Mouse (Mus musculus) lung, postnatal 14 days (tissue): ENCODE measurements at regions not wholly inside any gene's neighbourhood (a gene's known extent, or its start where the extent isn't known, plus 50 kb on each side); places are given as distances from the start of the nearest gene placed in this dataset.

ENCODE experiments used
- DNase-seq: peaks from one replicate; pipeline ENCODE4 v3.0.0; 2021

GRCm38 (mm10) chr8:88417307-88418095 is 55.5 kb upstream of the Brd7 start:
- DNase-seq: no peak

GRCm38 (mm10) chr8:88423264-88423663 is 61.3 kb upstream of the Brd7 start:
- DNase-seq: no peak

DNA sequence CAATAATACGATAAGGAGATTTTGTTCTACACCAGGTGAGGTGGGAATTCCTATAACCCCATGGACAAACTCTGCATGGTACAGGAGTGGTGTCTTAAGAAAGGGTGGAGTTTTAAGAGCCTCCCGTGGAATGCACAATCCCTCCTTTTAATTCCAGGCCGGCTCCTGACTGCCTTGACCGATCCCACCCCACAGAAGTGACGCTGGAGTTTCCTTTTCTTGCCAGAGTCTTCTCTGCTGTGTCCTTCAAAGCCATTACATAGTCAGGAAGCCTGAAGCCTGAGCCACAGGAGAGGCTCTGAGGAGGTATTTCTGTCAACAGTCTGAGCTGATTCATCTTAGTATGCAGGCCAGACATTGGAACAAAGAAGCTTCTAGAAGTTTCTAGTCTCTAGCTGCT is 66.6 kb upstream of the Brd7 start:
- peak; percentile 22 for DNase-seq

DNA sequence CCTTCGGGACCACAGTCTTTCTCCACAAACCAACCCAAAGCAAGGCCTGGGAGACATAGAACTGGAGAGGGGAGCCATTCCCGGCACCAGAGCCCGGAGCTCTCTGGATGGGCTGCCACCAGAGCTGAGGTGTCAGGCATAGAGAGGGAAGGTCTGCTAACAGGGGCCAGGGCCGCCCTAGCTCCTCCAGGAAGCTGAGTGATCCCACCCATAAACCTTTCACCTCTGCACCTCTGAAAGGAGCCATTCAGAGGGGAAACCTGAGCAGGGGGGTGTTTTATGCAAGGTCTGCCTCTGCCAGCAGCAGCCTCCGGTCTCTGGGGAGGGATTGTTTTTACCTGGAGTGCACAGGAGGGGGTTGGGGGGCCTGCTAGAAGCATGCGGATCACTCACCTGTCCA is 69.4 kb upstream of the Brd7 start:
- DNase-seq: no peak

GRCm38 (mm10) chr8:88435686-88436085 is 73.7 kb upstream of the Brd7 start:
- no peak for DNase-seq

- no peak for DNase-seq
These were observed 78.2 kb upstream of the Brd7 start for GRCm38 (mm10) chr8:88440219-88440618.

GRCm38 (mm10) chr8:88443397-88443796 is 77.8 kb upstream of the Nkd1 start:
- no peak for DNase-seq

DNA sequence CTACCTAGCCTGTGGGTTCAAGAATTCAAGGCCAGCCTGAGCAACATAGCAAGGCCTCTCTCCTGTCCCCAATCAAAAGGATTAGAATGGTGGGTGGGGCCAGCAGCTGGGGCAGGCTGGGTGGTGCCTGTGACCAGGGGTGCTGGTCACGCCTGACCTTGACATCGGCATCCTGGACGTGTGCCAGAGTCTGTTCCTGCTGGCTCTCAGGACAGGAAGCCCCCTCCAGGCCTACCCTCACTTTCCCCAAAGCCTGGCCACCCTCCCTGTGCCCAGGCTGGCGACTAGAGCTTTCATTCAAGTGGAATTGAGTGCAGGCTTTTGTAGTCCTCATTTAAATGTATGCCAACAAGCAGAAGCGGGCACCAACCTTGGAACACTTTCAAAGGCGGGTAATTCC is 73.7 kb upstream of the Nkd1 start:
- DNase-seq: peak; percentile 39

DNA sequence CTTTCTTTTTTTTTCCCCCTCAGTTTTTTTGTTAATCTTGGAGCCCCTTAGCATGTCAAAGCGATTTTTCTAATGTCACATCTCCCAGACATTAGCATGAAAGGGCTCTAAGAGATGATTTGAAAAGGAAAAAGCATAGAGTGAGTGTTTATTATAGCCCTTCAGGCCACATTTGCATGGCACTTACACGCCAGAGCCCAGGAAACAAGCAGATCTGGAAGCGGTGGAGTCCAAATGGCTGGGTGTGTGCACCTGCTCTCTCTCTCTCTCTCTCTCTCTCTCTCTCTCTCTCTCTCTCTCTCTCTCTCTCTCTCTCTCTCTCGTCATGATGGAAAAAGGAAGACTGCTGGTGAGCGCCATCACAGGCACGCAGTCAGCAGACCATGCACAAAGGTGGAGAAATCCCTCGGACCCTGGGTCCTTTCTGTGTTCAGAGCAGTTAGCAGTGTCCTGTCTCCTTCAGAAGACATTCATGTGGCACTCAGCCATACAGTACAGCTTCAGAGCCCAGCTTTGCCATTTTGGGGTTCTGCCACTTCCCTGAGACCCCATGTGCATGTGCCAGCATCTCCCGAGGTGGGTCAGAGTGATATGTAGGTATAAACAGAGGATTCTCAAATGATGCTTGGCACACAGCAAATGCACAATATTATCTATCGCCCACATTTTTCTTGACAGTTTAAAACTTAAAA is 73.2 kb upstream of the Nkd1 start:
- DNase-seq: no peak

GRCm38 (mm10) chr8:88449001-88449400 is 72.2 kb upstream of the Nkd1 start:
- DNase-seq: no peak

DNA sequence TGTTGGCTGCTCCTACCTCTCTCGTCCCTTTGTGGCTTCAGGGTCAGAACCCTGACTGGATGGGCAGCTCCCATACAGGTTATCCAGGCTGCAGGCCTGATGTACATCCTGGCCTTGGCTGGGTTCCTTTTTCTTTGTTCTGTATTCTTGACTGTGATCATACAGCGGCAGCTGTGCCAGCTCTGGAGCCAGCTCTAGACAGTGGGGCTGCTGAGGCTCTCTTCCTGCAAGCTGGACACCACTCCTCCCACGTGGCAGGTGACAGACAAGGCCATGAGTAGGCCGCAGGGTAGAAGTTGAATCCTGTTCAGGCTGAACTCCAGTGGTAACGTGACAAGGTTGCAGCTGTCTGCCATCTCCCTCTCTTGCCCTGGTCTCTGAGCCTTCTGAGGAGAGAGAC is 71.6 kb upstream of the Nkd1 start:
- DNase-seq: no peak

- no peak for DNase-seq
These were observed 70.1 kb upstream of the Nkd1 start for GRCm38 (mm10) chr8:88450864-88451657.

GRCm38 (mm10) chr8:88451658-88452500 is 69.3 kb upstream of the Nkd1 start:
- peak; percentile 54 for DNase-seq

DNA sequence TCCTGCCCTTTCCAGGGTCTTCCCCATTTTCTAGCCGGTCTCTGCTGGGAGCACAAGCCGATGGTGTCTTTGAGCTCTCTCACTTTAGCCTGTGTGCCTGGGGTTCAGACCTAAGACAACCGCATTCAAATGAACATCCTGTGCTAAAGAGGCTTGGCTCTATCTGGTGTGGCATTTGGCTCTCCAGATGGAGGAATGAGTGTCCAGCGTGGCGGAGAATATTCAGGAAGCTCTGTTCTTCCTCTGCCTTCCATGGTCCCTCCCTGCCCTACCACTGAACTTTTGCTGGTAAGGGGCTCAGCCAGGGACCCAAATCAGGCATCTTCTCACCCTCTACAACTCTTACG is 68.7 kb upstream of the Nkd1 start:
- DNase-seq: no peak

DNA sequence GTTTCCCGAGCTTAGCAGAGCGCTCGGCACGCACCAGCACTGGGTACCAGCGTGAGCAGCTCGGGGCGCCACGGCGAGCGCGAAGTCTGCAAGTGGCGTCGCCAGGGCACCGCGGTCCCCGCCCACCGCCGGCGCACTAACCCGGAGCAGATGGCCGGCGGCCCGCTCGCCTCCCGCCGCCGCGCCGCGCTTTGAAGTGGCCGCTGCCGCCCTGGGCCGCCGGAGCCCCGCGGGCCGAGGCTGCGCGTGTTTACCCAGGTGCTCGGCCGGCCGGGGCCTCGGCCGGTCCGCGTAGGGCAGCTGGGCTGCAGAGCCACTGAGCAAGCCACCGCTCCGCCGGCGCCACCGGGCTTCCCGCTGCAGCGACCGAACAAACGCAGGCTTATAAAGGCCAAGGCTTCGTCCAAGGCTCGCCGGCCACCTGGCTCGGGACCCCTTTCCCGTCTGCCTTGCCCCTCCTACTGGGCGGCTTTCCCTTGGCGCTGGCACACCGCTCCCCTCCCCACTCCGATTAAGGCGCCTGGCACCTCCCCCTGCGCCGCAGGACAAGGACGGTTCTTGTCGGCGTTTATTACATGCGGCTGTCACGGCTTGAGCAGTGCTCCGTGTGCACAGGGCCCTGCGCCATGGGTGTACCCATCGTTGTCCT is 67.0 kb upstream of the Nkd1 start:
- DNase-seq: peak; percentile 74

- DNase-seq: no peak
These were observed 66.2 kb upstream of the Nkd1 start for GRCm38 (mm10) chr8:88454906-88455305.

DNA sequence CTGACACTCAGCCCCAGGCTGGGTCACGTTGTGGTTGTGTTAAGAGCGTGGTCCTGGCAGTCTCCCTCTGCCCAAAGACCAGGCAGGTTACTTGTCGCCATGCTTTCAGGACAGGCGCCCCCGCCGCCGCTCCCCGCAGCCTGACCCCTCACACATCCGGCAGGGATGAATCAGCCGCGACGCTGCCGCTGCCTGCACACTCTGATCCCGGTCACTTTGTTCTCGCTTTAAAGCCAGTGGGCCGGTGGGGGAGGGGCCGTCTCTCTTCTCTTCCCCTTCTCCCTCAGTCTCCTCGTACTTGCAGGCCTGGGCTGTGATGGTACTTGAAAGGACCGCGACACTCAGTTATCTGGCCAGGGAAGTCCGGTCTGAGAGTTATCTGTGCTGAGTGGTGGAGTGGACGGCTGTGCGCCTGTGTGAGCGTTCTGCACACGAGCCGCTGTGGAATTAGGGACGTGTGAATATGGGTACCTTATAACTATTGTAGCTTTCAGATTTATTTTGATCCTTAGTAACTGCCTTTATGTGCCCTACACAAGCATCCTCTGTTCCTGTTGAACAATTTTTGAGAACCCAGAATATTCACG is 65.6 kb upstream of the Nkd1 start:
- DNase-seq: peak; percentile 23

DNA sequence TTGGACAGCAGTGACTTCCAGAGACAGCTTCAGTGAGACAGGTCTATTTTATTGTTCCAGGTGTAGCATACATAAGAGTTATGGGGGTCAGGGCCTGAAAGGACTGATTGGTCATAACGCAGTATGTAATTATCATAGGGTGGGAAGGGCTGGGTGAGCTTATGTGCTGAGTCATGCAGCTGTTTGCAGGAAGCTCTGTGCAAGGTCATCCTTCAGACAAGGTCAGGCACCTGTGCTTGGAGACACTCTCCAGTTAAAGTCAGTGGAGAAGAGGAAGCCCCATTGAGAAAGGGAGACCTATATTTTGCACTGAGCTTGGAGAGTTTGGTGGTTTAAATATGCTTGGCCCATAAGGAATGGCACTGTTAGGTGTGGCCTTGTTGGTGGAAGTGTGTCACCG is 62.0 kb upstream of the Nkd1 start:
- no peak for DNase-seq

GRCm38 (mm10) chr8:88467756-88468155 is 53.4 kb upstream of the Nkd1 start:
- DNase-seq: no peak

GRCm38 (mm10) chr8:88470931-88471455 is 50.2 kb upstream of the Nkd1 start:
- DNase-seq: no peak
